Mouse (Mus musculus) lung, postnatal 0 days (tissue): ENCODE data around the gene Sox5.

Experiments
- CTCF ChIP-seq: IDR thresholded peaks from 2 replicates; pipeline ENCODE4 v1.5.1; 2016; ENCODE audit warnings: antibody characterized with exemption, mild to moderate bottlenecking
- EP300 ChIP-seq: IDR thresholded peaks from 2 replicates; pipeline ENCODE4 v1.6.1; 2016; ENCODE audit warnings: antibody characterized with exemption, mild to moderate bottlenecking, control low read depth

DNA sequence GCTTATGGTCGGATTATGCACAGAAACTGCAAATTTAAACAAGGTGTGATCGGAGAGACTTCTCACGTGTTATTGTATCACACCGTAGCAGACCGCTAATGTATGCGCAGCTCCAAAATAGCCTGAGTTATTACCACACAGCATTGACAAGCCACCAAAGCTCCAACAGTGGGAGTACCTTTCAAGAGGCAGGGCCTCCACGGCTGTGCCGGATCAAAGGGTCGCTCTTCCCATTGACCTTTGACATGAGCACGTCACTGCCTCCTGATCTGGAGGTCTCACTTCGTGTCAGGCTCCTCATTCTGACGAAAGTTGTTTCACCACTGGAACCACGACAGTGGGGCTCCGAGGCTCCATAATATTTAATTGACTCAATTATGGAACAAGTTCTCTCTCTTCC lies 24.4 kb downstream of the Sox5 start:
- no peak for TF ChIP-seq CTCF
- no peak for TF ChIP-seq EP300
